Comparison of ENCODE assay signal across 6 mouse cellular contexts in genomic region chr17:35020551-35020950, GRCm38 (mm10).
"Had no signal": no experiment of that assay in that cellular context is flagged by ENCODE, and none has a peak within 500 bp of the region (broad histone marks: within the 10 kb centered on the region; RNA-seq: fewer than 3 reads in every experiment).

No protein-coding gene starts in this region.

- H3K4me3 ChIP-seq: left cerebral cortex, adult 2 months; limb, embryonic 15.5 days; neural tube, embryonic 13.5 days had no signal

- ATAC-seq: midbrain, embryonic 16.5 days had no signal

- H3K9me3 ChIP-seq: kidney, embryonic 15.5 days; limb, embryonic 15.5 days; liver, embryonic 15.5 days; neural tube, embryonic 13.5 days had no signal

- H3K27ac ChIP-seq: left cerebral cortex, adult 2 months; limb, embryonic 15.5 days; neural tube, embryonic 13.5 days had no signal

- H3K27me3 ChIP-seq: kidney, embryonic 15.5 days; limb, embryonic 15.5 days; liver, embryonic 15.5 days; neural tube, embryonic 13.5 days had no signal
